Mouse (Mus musculus): ENCODE measurements around the gene Mbtps2. TPM values are rescaled to one million over a fixed set of nuclear protein-coding genes. Genes with fewer than 3 reads are reported as not detected.

Gene Mbtps2
- polyA plus RNA-seq, 1 experiment from 2014 or later: 4.5 TPM

GRCm38 (mm10) chrX:157563794-157564193, 34.7 kb downstream of the Mbtps2 start:
- Histone ChIP-seq H3K36me3 (replicated peaks; ENCODE audit: insufficient read depth, low read length) (0 out of 2 replicates have a peak, but pooled peaks cover 5% of the 10 kb centered on the region), H3K27ac (ENCODE audit: low read depth) (no peak overlapping the region), H3K27me3 (ENCODE audit: insufficient read depth, low read length) (no peaks in the 10 kb centered on the region), H3K4me2 (ENCODE audit: low read depth, low read length) (no peak overlapping the region), H3K4me3 (ENCODE audit: low read depth, low read length) (no peak overlapping the region), H3K9ac (replicated peaks) (no peak overlapping the region), H3K9me3 (ENCODE audit: low read length) (no peaks in the 10 kb centered on the region), H3K4me1 (ENCODE audit: insufficient read depth) (no peaks in the 10 kb centered on the region)
- ATAC-seq (no peak), DNase-seq (peak; percentile 17)
- TF ChIP-seq EP300 (IDR thresholded peaks at IDR 0.05; ENCODE audit: low read depth): no peak
- peak; percentile 46 for TF ChIP-seq CTCF (IDR thresholded peaks at IDR 0.05; ENCODE audit: low read depth)
- 77% methylated on average over 10 of the region's 10 CpGs for WGBS (ENCODE audit: insufficient replicate concordance)

DNA sequence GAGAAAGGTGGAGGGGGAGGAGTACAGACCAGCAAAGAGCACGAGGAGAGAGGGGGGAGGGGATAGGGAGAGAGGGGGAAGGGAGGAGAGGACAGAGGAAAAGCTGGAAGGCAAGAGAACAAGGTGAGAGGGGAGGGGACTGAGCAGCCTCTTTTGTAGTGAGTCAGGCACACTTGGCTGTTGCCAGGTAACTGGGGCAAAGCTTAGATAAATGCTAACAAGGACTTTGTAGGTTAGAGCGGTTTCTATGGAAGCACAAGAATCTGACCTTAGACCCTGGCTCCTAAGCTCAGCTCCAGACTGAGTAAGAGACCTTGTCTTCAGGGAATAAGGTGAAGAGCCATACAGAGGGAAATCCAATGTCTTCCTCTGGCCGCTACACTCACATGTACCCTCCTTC, 51.4 kb downstream of the Mbtps2 start:
- Histone ChIP-seq H3K27ac (ENCODE audit: low read depth) (no peak overlapping the region), H3K4me3 (ENCODE audit: low read depth, low read length) (no peak overlapping the region), H3K4me1 (ENCODE audit: insufficient read depth) (no peaks in the 10 kb centered on the region), H3K4me2 (ENCODE audit: low read depth, low read length) (no peak overlapping the region), H3K9ac (replicated peaks) (no peak overlapping the region), H3K27me3 (ENCODE audit: insufficient read depth, low read length) (no peaks in the 10 kb centered on the region), H3K36me3 (replicated peaks; ENCODE audit: insufficient read depth, low read length) (no peaks in the 10 kb centered on the region), H3K9me3 (ENCODE audit: low read length) (no peaks in the 10 kb centered on the region)
- 53% methylated on average over 3 of the region's 3 CpGs for WGBS (ENCODE audit: insufficient replicate concordance)
- DNase-seq (peak; percentile 12), ATAC-seq (peak; percentile 79)
- TF ChIP-seq EP300 (IDR thresholded peaks at IDR 0.05; ENCODE audit: low read depth) (no peak), CTCF (IDR thresholded peaks at IDR 0.05; ENCODE audit: low read depth) (no peak)

- ATAC-seq: no peak
- no peak for TF ChIP-seq EP300 (IDR thresholded peaks at IDR 0.05; ENCODE audit: low read depth)
- no peak for TF ChIP-seq CTCF (IDR thresholded peaks at IDR 0.05; ENCODE audit: low read depth)
- 55% methylated on average over 5 of the region's 5 CpGs for WGBS (ENCODE audit: insufficient replicate concordance)
- no peak overlapping the region for H3K4me2 ChIP-seq (ENCODE audit: low read depth, low read length)
- no peak overlapping the region for H3K4me3 ChIP-seq (ENCODE audit: low read depth, low read length)
- DNase-seq: no peak
- H3K9ac ChIP-seq (replicated peaks): no peak overlapping the region
- no peaks in the 10 kb centered on the region for H3K9me3 ChIP-seq (ENCODE audit: low read length)
- H3K36me3 ChIP-seq (replicated peaks; ENCODE audit: insufficient read depth, low read length): no peaks in the 10 kb centered on the region
- no peak overlapping the region for H3K27ac ChIP-seq (ENCODE audit: low read depth)
- no peaks in the 10 kb centered on the region for H3K4me1 ChIP-seq (ENCODE audit: insufficient read depth)
- H3K27me3 ChIP-seq (ENCODE audit: insufficient read depth, low read length): no peaks in the 10 kb centered on the region
Observed at GRCm38 (mm10) chrX:157506400-157506799, 92.1 kb downstream of the Mbtps2 start.

DNA sequence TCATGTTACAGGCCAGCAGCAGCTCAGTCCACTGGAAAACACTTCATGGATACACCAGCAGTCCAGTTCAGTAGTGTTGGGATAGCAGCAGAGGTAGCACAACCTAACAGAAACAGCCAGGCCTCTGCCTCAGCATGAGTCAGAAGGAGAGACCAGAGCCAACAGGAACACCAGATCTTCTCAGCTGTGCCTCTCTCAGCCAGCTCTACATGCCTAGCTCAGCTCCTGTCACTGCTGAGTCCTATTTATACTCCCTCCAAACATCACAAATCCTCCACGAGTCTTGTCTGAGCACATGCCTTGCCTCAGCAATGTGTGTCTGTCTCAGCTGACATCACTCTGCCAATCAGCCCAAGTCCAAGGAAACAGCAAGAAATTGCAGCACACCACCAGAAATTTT, 94.0 kb downstream of the Mbtps2 start:
- H3K4me1 ChIP-seq (ENCODE audit: insufficient read depth): no peaks in the 10 kb centered on the region
- H3K27me3 ChIP-seq (ENCODE audit: insufficient read depth, low read length): no peaks in the 10 kb centered on the region
- no peak overlapping the region for H3K4me2 ChIP-seq (ENCODE audit: low read depth, low read length)
- no peaks in the 10 kb centered on the region for H3K9me3 ChIP-seq (ENCODE audit: low read length)
- H3K36me3 ChIP-seq (replicated peaks; ENCODE audit: insufficient read depth, low read length): no peaks in the 10 kb centered on the region
- TF ChIP-seq EP300 (IDR thresholded peaks at IDR 0.05; ENCODE audit: low read depth) (no peak), CTCF (IDR thresholded peaks at IDR 0.05; ENCODE audit: low read depth) (no peak)
- H3K27ac ChIP-seq (ENCODE audit: low read depth): no peak overlapping the region
- no peak overlapping the region for H3K9ac ChIP-seq (replicated peaks)
- H3K4me3 ChIP-seq (ENCODE audit: low read depth, low read length): no peak overlapping the region
- DNase-seq (no peak), ATAC-seq (no peak)
- WGBS (ENCODE audit: insufficient replicate concordance): 93% methylated on average over 1 of the region's 1 CpGs

- WGBS (ENCODE audit: insufficient replicate concordance): 57% methylated on average over 2 of the region's 2 CpGs
- TF ChIP-seq EP300 (IDR thresholded peaks at IDR 0.05; ENCODE audit: low read depth) (no peak), CTCF (IDR thresholded peaks at IDR 0.05; ENCODE audit: low read depth) (no peak)
- DNase-seq (no peak), ATAC-seq (no peak)
- Histone ChIP-seq H3K4me1 (ENCODE audit: insufficient read depth) (no peaks in the 10 kb centered on the region), H3K27ac (ENCODE audit: low read depth) (no peak overlapping the region), H3K36me3 (replicated peaks; ENCODE audit: insufficient read depth, low read length) (no peaks in the 10 kb centered on the region), H3K4me2 (ENCODE audit: low read depth, low read length) (no peak overlapping the region), H3K27me3 (ENCODE audit: insufficient read depth, low read length) (no peaks in the 10 kb centered on the region), H3K9ac (replicated peaks) (no peak overlapping the region), H3K9me3 (ENCODE audit: low read length) (no peaks in the 10 kb centered on the region), H3K4me3 (ENCODE audit: low read depth, low read length) (no peak overlapping the region)
Observed at GRCm38 (mm10) chrX:157501871-157502270, 96.6 kb downstream of the Mbtps2 start.

- WGBS (ENCODE audit: insufficient replicate concordance): 71% methylated on average over 8 of the region's 8 CpGs
- Histone ChIP-seq H3K36me3 (replicated peaks; ENCODE audit: insufficient read depth, low read length) (no peaks in the 10 kb centered on the region), H3K9me3 (ENCODE audit: low read length) (no peaks in the 10 kb centered on the region), H3K9ac (replicated peaks) (no peak overlapping the region), H3K4me2 (ENCODE audit: low read depth, low read length) (no peak overlapping the region), H3K4me1 (ENCODE audit: insufficient read depth) (no peaks in the 10 kb centered on the region), H3K27ac (ENCODE audit: low read depth) (no peak overlapping the region), H3K4me3 (ENCODE audit: low read depth, low read length) (no peak overlapping the region), H3K27me3 (ENCODE audit: insufficient read depth, low read length) (no peaks in the 10 kb centered on the region)
- no peak for ATAC-seq
- DNase-seq: no peak
- TF ChIP-seq EP300 (IDR thresholded peaks at IDR 0.05; ENCODE audit: low read depth) (no peak), CTCF (IDR thresholded peaks at IDR 0.05; ENCODE audit: low read depth) (no peak)
Observed at GRCm38 (mm10) chrX:157500004-157500403, 98.5 kb downstream of the Mbtps2 start.

DNA sequence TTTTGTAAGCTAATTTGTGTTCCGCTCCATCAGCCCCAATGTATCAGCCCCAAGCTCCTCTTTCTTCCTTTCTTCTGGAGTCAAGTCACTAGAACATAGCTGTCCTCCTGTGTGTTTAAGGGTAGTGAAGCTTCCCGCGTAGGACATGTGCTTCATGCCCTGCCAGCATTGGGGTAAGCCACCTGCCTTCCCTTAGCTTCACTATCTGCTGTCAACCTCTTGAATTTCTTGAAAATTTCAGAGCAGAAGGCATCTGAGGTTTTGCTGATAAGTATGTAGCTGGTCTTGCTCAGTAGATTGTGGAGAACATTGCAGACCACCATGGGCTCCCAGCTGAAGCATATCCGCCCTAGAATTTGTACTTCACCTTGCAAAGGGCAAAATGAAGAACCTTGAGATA, 105.4 kb downstream of the Mbtps2 start:
- H3K4me3 ChIP-seq (ENCODE audit: low read depth, low read length): no peak overlapping the region
- H3K4me1 ChIP-seq (ENCODE audit: insufficient read depth): no peaks in the 10 kb centered on the region
- H3K9ac ChIP-seq (replicated peaks): no peak overlapping the region
- H3K4me2 ChIP-seq (ENCODE audit: low read depth, low read length): no peak overlapping the region
- no peak overlapping the region for H3K27ac ChIP-seq (ENCODE audit: low read depth)
- WGBS (ENCODE audit: insufficient replicate concordance): 76% methylated on average over 4 of the region's 4 CpGs
- H3K9me3 ChIP-seq (ENCODE audit: low read length): no peaks in the 10 kb centered on the region
- DNase-seq (no peak), ATAC-seq (no peak)
- no peaks in the 10 kb centered on the region for H3K27me3 ChIP-seq (ENCODE audit: insufficient read depth, low read length)
- no peaks in the 10 kb centered on the region for H3K36me3 ChIP-seq (replicated peaks; ENCODE audit: insufficient read depth, low read length)
- TF ChIP-seq CTCF (IDR thresholded peaks at IDR 0.05; ENCODE audit: low read depth): no peak

All from liver, postnatal 0 days (tissue).